Mouse (Mus musculus): ENCODE measurements around the gene Ell3. TPM values are rescaled to one million over a fixed set of nuclear protein-coding genes. Genes with fewer than 3 reads are reported as not detected.
A peak's percentile ranks its signal among the peaks of the same experiment; 100 is the strongest.

Ell3 gene
- polyA plus RNA-seq, 1 experiment from 2014 or later = 2.4 TPM

GRCm38 (mm10) chr2:121415103-121415502 is 29.0 kb downstream of the Ell3 start:
- H3K4me3 ChIP-seq (replicated peaks) = peak overlapping the region; percentile 99
- no peak for ATAC-seq
- no peaks in the 10 kb centered on the region for H3K27me3 ChIP-seq

GRCm38 (mm10) chr2:121414139-121414685 is 29.9 kb downstream of the Ell3 start:
- ATAC-seq = peak; percentile 59
- Histone ChIP-seq H3K4me1 (replicated peaks) (peaks cover 46% of the 10 kb centered on the region), H3K27me3 (no peaks in the 10 kb centered on the region), H3K27ac (peak overlapping the region; percentile 95), H3K4me2 (replicated peaks) (peak overlapping the region; percentile 69), H3K9me3 (no peaks in the 10 kb centered on the region), H3K9ac (replicated peaks) (peak overlapping the region; percentile 98), H3K36me3 (peaks cover 25% of the 10 kb centered on the region; the same call in 1 of the 2 replicates), H3K4me3 (replicated peaks) (peak overlapping the region; percentile 99)
- under 1% methylated on average over 32 of the region's 32 CpGs for WGBS

More at GRCm38 (mm10) chr2:121415103-121415502, 29.0 kb downstream of the Ell3 start:
- peaks cover 46% of the 10 kb centered on the region for H3K4me1 ChIP-seq (replicated peaks)
- H3K27ac ChIP-seq = no peak overlapping the region
- peak overlapping the region; percentile 69 for H3K4me2 ChIP-seq (replicated peaks)
- no peaks in the 10 kb centered on the region for H3K9me3 ChIP-seq
- H3K9ac ChIP-seq (replicated peaks) = peak overlapping the region; percentile 98
- peaks cover 25% of the 10 kb centered on the region; the same call in 1 of the 2 replicates for H3K36me3 ChIP-seq
- 57% methylated on average over 3 of the region's 3 CpGs for WGBS

- peak within 1 kb of the TSS; percentile 95 for H3K27ac ChIP-seq
- peak within 1 kb of the TSS; percentile 99 for H3K4me3 ChIP-seq (replicated peaks)
- H3K9me3 ChIP-seq = no peaks in the 10 kb centered on the region
- 1% methylated on average over 66 of the region's 68 CpGs for WGBS
- H3K4me1 ChIP-seq (replicated peaks) = peaks cover 42% of the 10 kb centered on the region
- peak within 1 kb of the TSS; percentile 69 for H3K4me2 ChIP-seq (replicated peaks)
- H3K9ac ChIP-seq (replicated peaks) = peak within 1 kb of the TSS; percentile 98
- H3K27me3 ChIP-seq = no peaks in the 10 kb centered on the region
- peaks cover 19% of the 10 kb centered on the region; the same call in 1 of the 2 replicates for H3K36me3 ChIP-seq
- peak; percentile 99 for ATAC-seq
These were observed 30.6 kb downstream of the Ell3 start, which contains the start of the genes Pdia3 and Catsper2 for GRCm38 (mm10) chr2:121413387-121414042. TSS of gene Pdia3 (plus strand) at chr2:121413775. TSS of gene Catsper2 (minus strand) at chr2:121413792.

- no peak; the same call in 1 of the 2 replicates for ATAC-seq
These were observed 31.2 kb downstream of the Ell3 start for GRCm38 (mm10) chr2:121412843-121413386.

GRCm38 (mm10) chr2:121408160-121408559 is 35.9 kb downstream of the Ell3 start:
- Histone ChIP-seq H3K9ac (replicated peaks) (no peak overlapping the region), H3K4me3 (replicated peaks) (no peak overlapping the region), H3K36me3 (no peaks in the 10 kb centered on the region), H3K4me2 (replicated peaks) (no peak overlapping the region), H3K4me1 (replicated peaks) (peaks cover 8% of the 10 kb centered on the region), H3K27ac (no peak overlapping the region), H3K27me3 (no peaks in the 10 kb centered on the region), H3K9me3 (no peaks in the 10 kb centered on the region)
- 33% methylated on average over 4 of the region's 4 CpGs for WGBS
- no peak for ATAC-seq

More at GRCm38 (mm10) chr2:121412843-121413386, 31.2 kb downstream of the Ell3 start:
- Histone ChIP-seq H3K4me2 (replicated peaks) (peak overlapping the region; percentile 69), H3K9me3 (no peaks in the 10 kb centered on the region), H3K9ac (replicated peaks) (peak overlapping the region; percentile 76), H3K27ac (peak overlapping the region; percentile 95), H3K36me3 (peaks cover 14% of the 10 kb centered on the region; the same call in 1 of the 2 replicates), H3K4me1 (replicated peaks) (peaks cover 42% of the 10 kb centered on the region), H3K27me3 (no peaks in the 10 kb centered on the region), H3K4me3 (replicated peaks) (peak overlapping the region; percentile 99)
- 6% methylated on average over 4 of the region's 4 CpGs for whole genome bisulfite sequencing

- ATAC-seq = no peak
- H3K27ac ChIP-seq = no peak overlapping the region
- H3K4me3 ChIP-seq (replicated peaks) = no peak overlapping the region
- H3K4me2 ChIP-seq (replicated peaks) = no peak overlapping the region
- H3K4me1 ChIP-seq (replicated peaks) = no peaks in the 10 kb centered on the region
- H3K9ac ChIP-seq (replicated peaks) = no peak overlapping the region
- H3K36me3 ChIP-seq = no peaks in the 10 kb centered on the region
- H3K9me3 ChIP-seq = no peaks in the 10 kb centered on the region
- H3K27me3 ChIP-seq = no peaks in the 10 kb centered on the region
These were observed 40.8 kb downstream of the Ell3 start for GRCm38 (mm10) chr2:121403296-121403695.

- WGBS = 13% methylated on average over 8 of the region's 8 CpGs
- Histone ChIP-seq H3K4me1 (replicated peaks) (no peaks in the 10 kb centered on the region), H3K9ac (replicated peaks) (no peak overlapping the region), H3K36me3 (no peaks in the 10 kb centered on the region), H3K27me3 (no peaks in the 10 kb centered on the region), H3K4me3 (replicated peaks) (no peak overlapping the region), H3K4me2 (replicated peaks) (no peak overlapping the region), H3K9me3 (no peaks in the 10 kb centered on the region), H3K27ac (no peak overlapping the region)
- no peak for ATAC-seq
These were observed 47.5 kb downstream of the Ell3 start for GRCm38 (mm10) chr2:121396624-121397023.

Small RNA genes within 50 kb of the gene (microRNA-seq; reads per million reads assigned to microRNA genes)
- not detected for gene Gm22953

Other genes starting within 250 kb of the Ell3 start
- gene Trp53bp1, start 172.9 kb downstream of the Ell3 start, polyA plus RNA-seq (2015; fragmentation: Nextera tagmentation; extraction: Ambion mirVana) = 212 and 229 TPM in 2 replicates
- gene Map1a, start 154.7 kb downstream of the Ell3 start, polyA plus RNA-seq (2015; fragmentation: Nextera tagmentation; extraction: Ambion mirVana) = 18.1 and 20.6 TPM in 2 replicates
- 18.0 and 21.0 TPM in 2 replicates for gene Ppip5k1, start 88.9 kb downstream of the Ell3 start, polyA plus RNA-seq (2015; fragmentation: Nextera tagmentation; extraction: Ambion mirVana)
- 25.1 and 25.7 TPM in 2 replicates for gene Ckmt1, start 86.6 kb downstream of the Ell3 start, polyA plus RNA-seq (2015; fragmentation: Nextera tagmentation; extraction: Ambion mirVana)
- gene Strc, start 57.1 kb downstream of the Ell3 start, polyA plus RNA-seq (2015; fragmentation: Nextera tagmentation; extraction: Ambion mirVana) = 0.04 TPM in 1 of 2 replicates, not detected in the other
- 373 and 395 TPM in 2 replicates for gene Pdia3, start 30.5 kb downstream of the Ell3 start, polyA plus RNA-seq (2015; fragmentation: Nextera tagmentation; extraction: Ambion mirVana)
- 5.0 and 5.3 TPM in 2 replicates for gene Catsper2, start 30.5 kb downstream of the Ell3 start, polyA plus RNA-seq (2015; fragmentation: Nextera tagmentation; extraction: Ambion mirVana)
- 388 and 391 TPM in 2 replicates for gene Serf2, start 4.9 kb upstream of the Ell3 start, polyA plus RNA-seq (2015; fragmentation: Nextera tagmentation; extraction: Ambion mirVana)
- 117 and 118 TPM in 2 replicates for gene Hypk, start 9.0 kb upstream of the Ell3 start, polyA plus RNA-seq (2015; fragmentation: Nextera tagmentation; extraction: Ambion mirVana)
- gene Serinc4, start 12.5 kb upstream of the Ell3 start, polyA plus RNA-seq (2015; fragmentation: Nextera tagmentation; extraction: Ambion mirVana) = 1.3 and 1.5 TPM in 2 replicates
- gene Mfap1b, start 29.8 kb upstream of the Ell3 start, polyA plus RNA-seq (2015; fragmentation: Nextera tagmentation; extraction: Ambion mirVana) = 78.6 and 82.4 TPM in 2 replicates
- gene Mfap1a, start 62.4 kb upstream of the Ell3 start, polyA plus RNA-seq (2015; fragmentation: Nextera tagmentation; extraction: Ambion mirVana) = 37.3 and 37.7 TPM in 2 replicates
- gene Wdr76, start 62.4 kb upstream of the Ell3 start, polyA plus RNA-seq (2015; fragmentation: Nextera tagmentation; extraction: Ambion mirVana) = 6.4 and 7.9 TPM in 2 replicates